Mouse (Mus musculus): Measurements from ENCODE around the gene Notch1.
A peak's percentile ranks its signal among the peaks of the same experiment; 100 is the strongest.

Gene Notch1

GRCm38 (mm10) chr2:26529881-26530280 is 13.4 kb upstream of the Notch1 start:
- DNase-seq (ENCODE audit: low spot score): no peak

GRCm38 (mm10) chr2:26529221-26529805 is 12.8 kb upstream of the Notch1 start:
- no peak for DNase-seq (ENCODE audit: low spot score)

DNA sequence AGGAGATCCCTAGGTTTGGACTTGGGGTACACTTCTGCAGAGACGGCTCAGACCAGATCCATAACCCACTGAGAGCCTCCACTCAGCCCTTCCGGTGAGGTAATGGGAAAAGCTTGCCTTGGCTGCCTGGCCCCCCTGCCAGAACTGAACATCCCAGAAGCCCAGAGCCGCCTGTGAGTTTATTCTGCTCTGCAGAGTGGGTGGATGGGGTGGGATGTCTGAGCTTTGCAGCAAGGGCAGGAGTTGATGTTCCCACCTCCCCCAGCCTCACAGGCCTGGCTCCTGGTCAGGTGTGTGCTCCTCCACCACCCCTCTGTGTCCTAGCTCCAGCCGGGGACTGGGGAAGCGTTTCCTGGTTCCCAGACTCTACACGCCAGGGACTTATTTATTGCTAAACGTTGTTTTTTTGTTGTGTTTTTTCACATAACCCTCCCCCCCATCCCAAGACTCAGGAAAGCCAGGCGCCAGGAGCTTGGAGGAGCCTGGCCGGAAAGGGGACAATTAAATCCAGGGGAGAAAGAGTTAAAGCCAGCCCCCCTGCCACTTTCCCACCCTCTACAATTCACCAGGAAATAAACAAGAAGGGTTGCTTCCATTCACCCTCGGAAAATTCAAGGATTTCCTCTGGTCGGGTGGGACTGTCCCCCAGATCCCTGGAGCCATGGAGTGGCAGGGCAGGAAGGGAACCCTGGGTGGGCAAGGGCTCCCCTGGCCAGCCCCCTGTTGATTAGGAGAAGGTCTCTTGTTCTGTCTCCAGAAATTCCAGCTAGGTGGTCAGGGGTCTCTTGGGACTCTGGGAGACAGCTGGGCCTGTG is 10.2 kb upstream of the Notch1 start:
- no peak for DNase-seq (ENCODE audit: low spot score)

- DNase-seq (ENCODE audit: low spot score): no peak
These were observed 9.0 kb upstream of the Notch1 start for GRCm38 (mm10) chr2:26525355-26526018.

DNA sequence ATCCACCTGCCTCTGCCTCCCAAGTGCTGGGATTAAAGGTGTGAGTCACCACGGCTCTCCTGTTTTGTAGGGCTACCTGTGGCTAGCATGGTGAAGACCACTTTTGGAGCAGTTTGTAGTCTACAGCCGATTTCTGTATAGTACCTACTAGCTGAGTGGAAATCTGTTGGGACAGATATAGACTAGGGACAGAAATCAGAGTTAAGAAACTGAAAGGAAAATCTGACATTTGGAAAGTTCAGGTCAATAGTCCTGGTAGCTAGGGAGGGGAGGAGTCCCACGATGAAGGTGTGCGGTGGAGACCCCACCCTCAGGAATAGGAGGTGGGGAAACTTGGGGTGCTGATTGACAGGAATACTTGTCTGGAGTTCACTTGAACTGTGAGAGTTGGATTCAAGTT is 5.9 kb upstream of the Notch1 start:
- DNase-seq (ENCODE audit: low spot score): no peak

DNA sequence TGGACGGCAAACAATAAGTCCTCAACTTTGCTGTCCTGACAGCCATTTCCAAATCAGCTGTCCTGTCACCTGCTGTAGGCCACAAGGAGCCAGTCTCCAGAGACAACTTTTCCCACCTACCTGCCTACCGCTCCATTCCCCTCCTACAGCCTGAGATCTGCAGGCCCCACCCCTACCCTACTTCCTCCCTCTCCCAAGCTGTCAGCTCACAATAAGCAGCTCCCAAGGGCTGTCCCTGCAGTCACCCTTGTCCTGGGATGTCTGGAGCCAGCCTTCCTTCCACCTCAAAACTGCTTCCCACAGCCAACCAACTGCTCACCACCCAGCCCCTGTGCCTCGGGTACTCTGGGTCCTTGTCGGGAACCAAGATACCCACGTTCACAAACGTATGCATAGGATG is 3.3 kb upstream of the Notch1 start:
- no peak for DNase-seq (ENCODE audit: low spot score)

DNA sequence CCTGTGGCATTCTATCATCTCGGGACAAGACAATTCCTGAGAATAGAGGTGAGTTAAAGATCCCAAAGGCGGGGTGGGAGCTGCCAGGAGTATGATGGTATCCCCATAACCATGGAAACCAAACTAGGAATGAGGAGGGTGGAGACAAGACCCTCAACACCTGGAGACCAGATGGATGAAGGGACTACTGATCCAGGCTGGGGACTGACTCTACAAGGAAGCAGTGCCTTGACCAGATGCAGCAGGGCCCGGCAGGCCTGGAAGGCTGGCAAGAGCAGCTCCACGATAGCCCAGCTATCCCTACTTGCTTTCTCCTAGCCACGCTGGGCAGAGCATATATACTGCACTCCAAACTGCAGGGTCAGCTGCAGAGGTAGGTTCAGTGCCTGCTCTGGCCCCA is 524 bp upstream of the Notch1 start:
- no peak for DNase-seq (ENCODE audit: low spot score)

- no peak for DNase-seq (ENCODE audit: low spot score)
These were observed 1.1 kb downstream of the Notch1 start for GRCm38 (mm10) chr2:26515335-26515734.

DNA sequence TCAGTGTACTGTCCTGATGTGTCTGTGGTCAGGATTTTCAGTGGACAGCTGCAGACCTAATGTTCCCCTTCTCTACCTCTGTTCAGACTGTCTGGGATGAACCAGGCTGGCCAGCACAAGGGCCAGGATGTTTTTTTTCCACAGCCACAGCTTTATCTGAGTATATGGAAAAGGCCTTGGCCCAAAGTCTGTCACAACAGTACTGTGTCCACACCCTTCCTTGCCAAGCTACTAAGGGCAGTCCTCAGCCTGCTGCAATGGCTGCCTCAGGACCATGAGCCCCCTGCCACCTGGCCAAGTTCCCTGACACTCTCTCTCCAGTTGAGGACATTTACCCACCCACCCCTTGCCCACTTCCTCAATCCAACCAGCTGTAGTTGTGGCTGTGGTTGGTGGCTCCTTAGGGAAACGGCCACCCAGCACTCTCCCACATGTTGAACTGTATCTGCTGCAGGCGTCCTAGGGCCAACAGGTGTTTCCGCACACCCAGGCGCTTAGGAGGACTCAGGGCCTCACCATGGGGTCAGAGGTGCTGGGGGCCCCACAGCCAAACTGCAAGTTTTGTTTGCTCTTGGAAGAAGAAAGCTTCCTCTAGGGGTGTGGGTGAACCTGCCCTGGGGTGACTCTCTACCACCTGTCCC is 3.2 kb downstream of the Notch1 start:
- no peak for DNase-seq (ENCODE audit: low spot score)

- no peak for DNase-seq (ENCODE audit: low spot score)
These were observed 7.8 kb downstream of the Notch1 start for GRCm38 (mm10) chr2:26508661-26509060.

DNA sequence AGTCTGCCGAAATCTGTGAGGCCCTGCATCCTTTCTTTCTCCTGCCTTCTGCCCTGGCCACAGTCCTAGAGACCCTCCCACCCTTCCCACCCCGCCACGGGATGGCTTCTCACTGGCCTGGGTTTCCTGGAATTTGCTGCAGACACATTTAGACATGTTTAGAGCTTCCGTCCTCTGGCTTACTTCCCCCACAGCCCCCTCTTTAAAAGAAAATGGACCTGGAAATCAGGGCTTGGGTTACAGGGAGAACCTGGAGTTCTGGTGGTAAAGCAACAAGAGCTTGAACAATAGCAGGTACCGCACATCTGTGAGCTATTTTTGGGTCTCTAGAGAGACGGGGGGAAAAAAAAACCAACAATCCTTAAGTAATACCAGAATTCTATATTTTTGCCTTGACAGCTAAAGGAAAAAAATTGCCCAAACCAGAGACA is 8.5 kb downstream of the Notch1 start:
- DNase-seq (ENCODE audit: low spot score): no peak

DNA sequence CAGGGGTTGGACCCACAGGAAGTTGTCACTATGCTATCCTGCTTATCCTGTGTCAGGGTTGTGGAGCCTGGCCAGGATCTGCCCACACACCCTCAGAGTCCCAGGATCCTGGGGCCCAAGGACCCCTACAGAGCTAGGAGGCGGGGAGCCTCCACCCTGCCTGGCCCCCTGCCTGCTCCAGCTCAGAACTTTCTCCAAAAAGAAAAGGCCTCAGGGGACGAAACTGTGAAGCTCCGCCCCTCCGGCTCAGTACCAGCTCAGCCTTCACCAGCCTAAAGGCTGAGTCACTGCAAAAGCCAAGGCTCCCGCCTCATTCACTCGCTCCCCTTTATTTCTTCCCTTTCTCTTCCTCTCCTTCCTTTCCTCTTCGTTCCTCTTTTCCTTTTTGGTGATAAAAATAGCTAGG is 9.0 kb downstream of the Notch1 start:
- DNase-seq (ENCODE audit: low spot score): peak; percentile 70

DNA sequence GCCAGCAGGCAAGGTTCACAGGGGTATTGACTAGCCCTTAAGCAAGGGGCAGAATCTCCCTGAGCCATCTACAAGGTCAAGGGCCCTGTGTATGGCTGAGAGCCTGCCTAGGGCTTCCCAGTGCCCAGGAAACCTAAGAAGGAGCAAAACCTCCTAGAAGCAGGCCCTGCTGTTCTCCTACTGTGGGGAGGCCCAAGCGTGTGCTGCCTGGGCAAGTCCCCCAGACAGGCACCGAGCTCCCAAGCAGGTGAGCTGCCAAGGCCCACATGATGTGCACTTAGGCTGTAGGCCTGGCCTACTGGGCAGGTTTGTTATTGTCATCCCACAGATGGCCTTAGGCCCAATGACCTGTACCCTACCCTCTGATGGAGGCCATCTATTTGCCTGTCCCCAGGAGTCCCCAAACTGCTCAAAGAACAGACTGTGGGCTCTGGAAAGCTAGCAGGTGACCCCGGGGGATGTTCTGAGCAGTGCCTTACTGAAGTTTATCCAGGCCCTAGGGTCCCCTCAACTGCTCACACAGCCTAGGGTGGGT is 9.7 kb downstream of the Notch1 start:
- DNase-seq (ENCODE audit: low spot score): no peak

- no peak for DNase-seq (ENCODE audit: low spot score)
These were observed 11.5 kb downstream of the Notch1 start for GRCm38 (mm10) chr2:26504772-26505480.

DNA sequence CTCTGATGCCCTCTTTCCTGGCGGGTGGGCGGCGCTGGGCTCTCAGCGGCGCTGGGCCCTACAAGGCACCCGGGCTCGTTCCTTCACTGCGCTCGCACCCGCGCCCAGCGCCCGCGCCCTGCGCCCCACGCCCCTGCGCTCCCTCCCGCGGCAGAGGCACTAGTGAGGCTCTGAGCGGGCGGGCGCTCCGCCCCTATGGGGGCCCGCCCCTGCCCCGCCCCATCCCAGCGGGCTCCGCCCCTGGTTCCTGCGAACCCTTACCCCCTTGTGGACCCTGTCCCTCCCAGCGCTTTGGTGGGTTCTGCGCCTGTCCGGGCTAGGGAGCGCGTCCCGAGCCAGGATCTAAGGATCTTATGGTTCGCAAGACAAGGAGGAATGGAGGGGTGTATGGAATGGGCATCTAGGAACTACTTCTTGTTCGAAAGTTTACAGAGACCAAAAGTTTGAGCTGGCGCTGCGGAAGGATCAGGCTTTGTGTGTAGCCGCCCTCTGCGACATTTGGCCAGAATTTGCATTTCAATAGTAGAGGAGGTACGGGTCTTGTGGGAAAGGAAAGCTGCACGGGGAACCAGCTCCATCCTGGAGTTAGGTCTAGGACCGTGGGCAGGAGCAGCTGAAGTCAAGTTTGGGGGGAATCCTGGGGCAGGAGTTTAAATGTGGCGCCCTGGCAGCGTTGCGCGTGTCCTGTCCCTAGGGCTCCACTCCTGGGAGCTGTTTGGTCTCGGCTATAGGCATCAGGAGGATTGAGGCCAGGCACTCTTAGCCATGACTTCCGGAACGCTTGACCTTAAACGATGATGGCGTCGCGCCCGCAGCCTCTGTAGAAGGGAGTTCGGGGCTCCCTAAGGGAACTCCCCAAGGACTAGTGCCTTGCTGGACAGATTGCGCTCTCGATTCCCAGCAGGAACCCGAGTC is 12.5 kb downstream of the Notch1 start:
- peak; percentile 76 for DNase-seq (ENCODE audit: low spot score)

DNA sequence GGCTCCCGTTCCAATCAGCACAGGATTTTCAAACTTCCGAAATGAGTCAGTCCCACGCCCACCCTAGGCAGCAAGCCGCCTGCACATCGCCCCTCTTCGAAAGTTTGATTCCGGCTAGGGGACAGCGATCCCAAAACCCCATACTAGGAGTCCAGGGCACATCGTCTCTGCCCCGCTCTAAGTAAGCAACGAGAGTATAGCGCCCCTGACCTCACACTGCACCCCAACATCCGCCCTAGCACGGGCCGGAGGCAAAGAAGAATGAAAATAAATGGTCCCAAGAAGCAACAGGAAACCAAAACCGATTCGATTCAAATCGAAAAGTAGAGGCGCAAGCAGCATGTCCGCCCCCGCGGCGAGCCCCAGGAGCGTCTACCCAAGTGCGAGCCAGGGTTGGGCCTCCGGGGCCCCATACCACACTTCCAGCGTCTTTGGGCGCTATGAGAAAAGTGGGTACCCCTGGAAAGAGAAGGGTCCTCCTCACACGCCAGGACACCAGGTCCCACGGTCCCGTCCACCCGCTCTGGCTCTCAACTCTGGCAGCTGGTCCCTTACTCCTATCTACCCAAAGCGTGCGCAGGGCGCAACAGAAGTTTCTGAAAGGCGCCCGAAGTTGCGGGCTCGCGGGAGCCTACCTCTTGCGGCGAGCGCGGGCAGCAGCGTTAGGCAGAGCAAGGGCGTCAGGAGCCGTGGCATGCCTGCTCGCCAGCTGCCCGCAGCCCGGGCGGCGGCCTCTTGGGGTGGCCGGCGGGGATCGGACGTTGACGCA is 13.4 kb downstream of the Notch1 start:
- DNase-seq (ENCODE audit: low spot score): no peak

DNA sequence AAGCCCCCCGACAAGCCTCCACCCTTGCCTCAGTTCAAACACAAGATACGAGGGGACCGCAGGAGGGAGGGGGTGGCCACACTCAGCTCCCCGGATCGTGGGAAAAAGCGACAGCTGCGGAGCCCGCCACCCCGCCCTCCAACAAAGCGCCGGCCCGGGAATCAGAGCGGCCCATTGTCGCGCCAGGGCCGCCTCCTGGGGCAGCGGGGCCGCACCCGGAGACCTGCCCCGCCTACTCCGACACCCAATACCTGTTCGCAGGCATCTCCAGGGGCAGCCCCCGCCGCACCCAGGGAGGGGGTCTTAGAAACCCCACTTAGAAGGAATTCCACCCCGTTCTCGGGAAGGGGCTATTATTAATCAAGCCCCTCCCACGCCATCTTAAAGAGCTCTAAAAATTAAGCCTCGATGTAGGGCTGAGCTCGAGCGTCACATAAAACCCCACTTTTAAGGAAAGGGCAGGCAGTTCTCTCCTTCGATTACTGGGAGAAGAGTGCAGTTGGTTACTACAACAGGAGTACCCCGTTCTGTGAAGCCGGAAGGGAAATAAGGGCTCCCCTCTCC is 14.1 kb downstream of the Notch1 start:
- DNase-seq (ENCODE audit: low spot score): no peak

- no peak for DNase-seq (ENCODE audit: low spot score)
These were observed 14.8 kb downstream of the Notch1 start for GRCm38 (mm10) chr2:26501651-26502141.

DNA sequence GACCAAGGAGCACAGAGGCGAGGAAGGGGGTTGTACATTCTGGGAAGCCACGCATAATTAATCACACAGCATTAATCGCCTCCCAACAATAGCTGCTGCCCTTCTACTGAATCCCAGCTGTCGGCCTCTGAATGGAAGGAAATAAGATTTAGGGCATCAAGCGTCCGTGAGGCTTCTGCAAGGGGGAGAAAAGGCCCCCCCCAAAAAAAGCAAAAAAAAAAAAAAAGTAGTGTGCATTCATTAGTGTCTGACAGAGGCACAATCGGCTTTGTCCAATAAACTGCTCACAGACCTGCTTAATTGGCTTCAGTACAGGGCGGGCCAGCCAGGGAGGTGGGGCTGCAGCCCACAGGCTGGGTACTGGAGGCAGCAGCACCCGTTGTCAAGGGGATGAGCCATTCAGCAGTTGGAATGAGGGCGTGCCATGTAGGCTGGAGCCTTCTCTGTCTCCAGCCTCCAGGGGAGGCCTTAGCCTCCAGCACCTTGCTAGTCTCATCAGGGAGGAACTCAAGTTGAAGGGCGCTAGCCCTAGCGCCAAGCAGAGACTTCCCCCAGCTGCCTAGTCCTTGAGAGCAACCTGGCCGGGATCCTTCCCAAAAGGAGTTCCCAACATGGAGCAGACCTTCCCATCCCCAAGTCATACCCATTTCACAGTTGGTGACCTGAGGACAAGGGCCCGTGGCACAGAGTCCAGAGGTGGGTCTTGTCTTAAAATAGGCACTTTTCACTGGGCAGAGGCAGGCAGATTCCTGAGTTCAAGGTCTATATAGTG is 15.7 kb downstream of the Notch1 start:
- no peak for DNase-seq (ENCODE audit: low spot score)

Measured in ovary, postnatal 14 days (tissue).